22 mouse cellular contexts compared by ENCODE assay signal in the genomic region with DNA sequence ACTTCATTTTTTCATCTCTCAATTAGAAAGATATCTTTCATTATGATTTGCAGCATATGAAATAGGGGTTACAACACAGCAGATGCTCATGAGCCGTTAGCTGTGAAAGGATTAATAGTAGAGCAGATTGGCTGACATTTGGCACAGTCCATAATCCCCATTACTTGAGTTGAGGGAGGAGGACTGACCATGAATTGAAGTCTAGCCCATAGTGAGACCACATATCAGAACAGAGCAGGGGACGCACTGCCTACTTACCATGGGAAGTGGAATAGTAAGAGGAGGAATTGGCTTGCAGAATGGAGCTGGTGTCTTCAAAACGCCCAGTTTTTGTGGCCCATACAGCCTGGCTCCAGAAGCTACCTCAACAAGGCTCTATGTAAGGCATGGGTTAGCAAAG.
DNase-seq lines count a peak whose midpoint lies in the region; ATAC-seq and TF ChIP-seq lines count a peak whose summit lies in the region.
"Had no signal": no experiment of that assay in that cellular context is flagged by ENCODE, and none has a peak within 500 bp of the region (broad histone marks: within the 10 kb centered on the region; RNA-seq: fewer than 3 reads in every experiment).

No protein-coding gene starts in this region.

- no peak overlapping the region for H3K27ac ChIP-seq in hindbrain, postnatal 0 days
- no peak overlapping the region for H3K27ac ChIP-seq in hindbrain, embryonic 13.5 days
- no peak overlapping the region for H3K27ac ChIP-seq in stomach, postnatal 0 days (replicated peaks)
- H3K27ac ChIP-seq: limb, embryonic 13.5 days; liver, embryonic 13.5 days; midbrain, embryonic 13.5 days had no signal

- 66% methylated on average over 3 of the region's 3 CpGs for WGBS in hindbrain, postnatal 0 days
- WGBS in hindbrain, embryonic 13.5 days, result 79% methylated on average over 3 of the region's 3 CpGs
- 63% methylated on average over 3 of the region's 3 CpGs for WGBS in stomach, postnatal 0 days

- H3K4me1 ChIP-seq in hindbrain, postnatal 0 days (ENCODE audit: insufficient read depth, low read length), result no peaks in the 10 kb centered on the region
- peaks cover 4% of the 10 kb centered on the region for H3K4me1 ChIP-seq in hindbrain, embryonic 13.5 days (replicated peaks)
- no peaks in the 10 kb centered on the region for H3K4me1 ChIP-seq in stomach, postnatal 0 days (replicated peaks; ENCODE audit: control insufficient read depth, insufficient read depth)
- H3K4me1 ChIP-seq: liver, embryonic 13.5 days had no signal

- no peak for ATAC-seq in hindbrain, postnatal 0 days
- no peak for ATAC-seq in hindbrain, embryonic 13.5 days (ENCODE audit: low FRiP score)
- ATAC-seq in stomach, postnatal 0 days (ENCODE audit: low FRiP score, low TSS enrichment), result no peak
- ATAC-seq: inflammation-experienced regulatory T-cells, adult 6 months; midbrain, embryonic 13.5 days had no signal

- H3K4me2 ChIP-seq in hindbrain, postnatal 0 days (ENCODE audit: low read depth, low read length), result no peak overlapping the region
- H3K4me2 ChIP-seq in hindbrain, embryonic 13.5 days, result no peak overlapping the region
- 0 out of 2 replicates have a peak overlapping the region, but pooled peaks have one; percentile 2 for H3K4me2 ChIP-seq in stomach, postnatal 0 days (replicated peaks; ENCODE audit: low read depth)
- H3K4me2 ChIP-seq: limb, embryonic 13.5 days; liver, embryonic 13.5 days; midbrain, embryonic 13.5 days had no signal

- no peaks in the 10 kb centered on the region for H3K9me3 ChIP-seq in hindbrain, postnatal 0 days (ENCODE audit: low read length)
- H3K9me3 ChIP-seq in hindbrain, embryonic 13.5 days, result no peaks in the 10 kb centered on the region
- no peaks in the 10 kb centered on the region for H3K9me3 ChIP-seq in stomach, postnatal 0 days (ENCODE audit: control insufficient read depth, low read length)
- H3K9me3 ChIP-seq: limb, embryonic 13.5 days; liver, embryonic 13.5 days; midbrain, embryonic 13.5 days had no signal

- DNase-seq in cerebellum, postnatal 14 days, result peak; percentile 33 to 43
- no peak for DNase-seq in cerebellum, adult 11 months
- DNase-seq in hindbrain, postnatal 0 days (ENCODE audit: low spot score), result peak; percentile 49
- DNase-seq in retina, adult 2 months (ENCODE audit: low read depth, low spot score), result peak; percentile 41
- DNase-seq in retina, embryonic 14.5 days (ENCODE audit: low spot score), result no peak
- no peak for DNase-seq in stomach, postnatal 0 days (ENCODE audit: low spot score)
- DNase-seq in right cerebral cortex, adult 2 months (ENCODE audit: low spot score in 2 of 2), result no peak
- DNase-seq: adrenal gland, postnatal 36 days; gastrocnemius, postnatal 10 days; heart, adult 18-20 months; heart, postnatal 36 days; kidney, postnatal 36 days; liver, embryonic 13.5 days; right cerebral cortex, postnatal 4 days; thymus, postnatal 14 days had no signal

- no peaks in the 10 kb centered on the region for H3K36me3 ChIP-seq in hindbrain, postnatal 0 days (ENCODE audit: insufficient read depth, low read length)
- peaks cover 6% of the 10 kb centered on the region for H3K36me3 ChIP-seq in hindbrain, embryonic 13.5 days
- H3K36me3 ChIP-seq in stomach, postnatal 0 days (ENCODE audit: control insufficient read depth, insufficient read depth, low read length), result no peaks in the 10 kb centered on the region
- H3K36me3 ChIP-seq: liver, embryonic 13.5 days had no signal

- TF ChIP-seq CTCF in hindbrain, postnatal 0 days (IDR thresholded peaks at IDR 0.05; ENCODE audit: low read depth), result no peak
- no peak for TF ChIP-seq CTCF in stomach, postnatal 0 days (IDR thresholded peaks at IDR 0.05; ENCODE audit: low read depth)

- H3K27me3 ChIP-seq in hindbrain, postnatal 0 days (ENCODE audit: insufficient read depth, low read length), result no peaks in the 10 kb centered on the region
- H3K27me3 ChIP-seq in hindbrain, embryonic 13.5 days, result no peaks in the 10 kb centered on the region
- H3K27me3 ChIP-seq in stomach, postnatal 0 days (ENCODE audit: control insufficient read depth, insufficient read depth, low read length), result no peaks in the 10 kb centered on the region
- H3K27me3 ChIP-seq: CH12.LX; limb, embryonic 13.5 days; liver, embryonic 13.5 days; midbrain, embryonic 13.5 days had no signal

- no peak overlapping the region for H3K9ac ChIP-seq in hindbrain, postnatal 0 days (replicated peaks; ENCODE audit: low read length)
- no peak overlapping the region for H3K9ac ChIP-seq in hindbrain, embryonic 13.5 days
- no peak overlapping the region for H3K9ac ChIP-seq in stomach, postnatal 0 days (ENCODE audit: low read length)
- H3K9ac ChIP-seq: limb, embryonic 13.5 days; liver, embryonic 13.5 days; midbrain, embryonic 13.5 days had no signal

- no peak for TF ChIP-seq EP300 in stomach, postnatal 0 days (optimal IDR thresholded peaks at IDR 0.05)

- H3K4me3 ChIP-seq in hindbrain, postnatal 0 days (ENCODE audit: low read length), result no peak overlapping the region
- H3K4me3 ChIP-seq in hindbrain, embryonic 13.5 days, result no peak overlapping the region
- H3K4me3 ChIP-seq in stomach, postnatal 0 days (ENCODE audit: low read depth, low read length), result no peak overlapping the region
- H3K4me3 ChIP-seq: embryonic facial prominence, embryonic 10.5 days; limb, embryonic 13.5 days; liver, embryonic 13.5 days; midbrain, embryonic 13.5 days; myocyte had no signal

Comparison
In these comparisons a context has a peak if more than half of its experiments do, and no peak if none do; other contexts are left out.
1. DNase-seq: peak in cerebellum, postnatal 14 days (2 of 2), hindbrain, postnatal 0 days (single experiment) and retina, adult 2 months (single experiment); none in cerebellum, adult 11 months (single experiment), retina, embryonic 14.5 days (single experiment), stomach, postnatal 0 days (single experiment) and right cerebral cortex, adult 2 months (0 of 2).